In genomic region chr4:129057533-129058206, GRCm38 (mm10) we compare ENCODE assay signal across 7 mouse cellular contexts. TPM values are rescaled to one million over a fixed set of nuclear protein-coding genes. Genes with fewer than 3 reads are reported as not detected.
DNase-seq lines count a peak whose midpoint lies in the region; ATAC-seq lines count a peak whose summit lies in the region.

No protein-coding gene starts in this region.

- H3K36me3 ChIP-seq in embryonic facial prominence, embryonic 10.5 days (replicated peaks) = no peaks in the 10 kb centered on the region
- H3K36me3 ChIP-seq in limb, embryonic 11.5 days (ENCODE audit: control insufficient read depth, insufficient read depth, low read length) = no peaks in the 10 kb centered on the region
- H3K36me3 ChIP-seq in midbrain, embryonic 14.5 days (ENCODE audit: control insufficient read depth, insufficient read depth, low read length) = no peaks in the 10 kb centered on the region

- DNase-seq in adrenal gland, postnatal 10 days = peak; percentile 98
- DNase-seq in embryonic facial prominence, embryonic 10.5 days (ENCODE audit: low spot score) = peak; percentile 98
- peak; percentile 100 for DNase-seq in heart, adult 11 months
- peak; percentile 97 for DNase-seq in kidney, adult 18-20 months
- DNase-seq in limb, embryonic 11.5 days (ENCODE audit: low spot score) = peak; percentile 97
- DNase-seq in midbrain, embryonic 14.5 days = peak; percentile 100
- peak; percentile 95 to 98 for DNase-seq in spleen, adult 18-20 months

- H3K27ac ChIP-seq in embryonic facial prominence, embryonic 10.5 days (replicated peaks) = peak overlapping the region; percentile 93
- peak overlapping the region; percentile 73 for H3K27ac ChIP-seq in limb, embryonic 11.5 days (replicated peaks; ENCODE audit: low read depth, low read length)
- peak overlapping the region; percentile 95 for H3K27ac ChIP-seq in midbrain, embryonic 14.5 days (replicated peaks; ENCODE audit: low read depth, low read length)

- 3% methylated on average over 44 of the region's 44 CpGs for WGBS in embryonic facial prominence, embryonic 10.5 days
- 5% methylated on average over 34 of the region's 44 CpGs for WGBS in limb, embryonic 11.5 days
- 3% methylated on average over 44 of the region's 44 CpGs for WGBS in midbrain, embryonic 14.5 days

- 0 out of 2 replicates have a peak, but pooled peaks cover 4% of the 10 kb centered on the region for H3K27me3 ChIP-seq in embryonic facial prominence, embryonic 10.5 days (replicated peaks; ENCODE audit: low read depth, poor library complexity, severe bottlenecking)
- no peaks in the 10 kb centered on the region for H3K27me3 ChIP-seq in limb, embryonic 11.5 days (ENCODE audit: control insufficient read depth, insufficient read depth, low read length)
- H3K27me3 ChIP-seq in midbrain, embryonic 14.5 days (ENCODE audit: control insufficient read depth, insufficient read depth, low read length) = no peaks in the 10 kb centered on the region

- H3K4me1 ChIP-seq in embryonic facial prominence, embryonic 10.5 days = peaks cover 29% of the 10 kb centered on the region
- H3K4me1 ChIP-seq in limb, embryonic 11.5 days (ENCODE audit: control insufficient read depth, insufficient read depth, low read length) = peaks cover 10% of the 10 kb centered on the region
- H3K4me1 ChIP-seq in midbrain, embryonic 14.5 days (ENCODE audit: control insufficient read depth, insufficient read depth, low read length) = peaks cover 24% of the 10 kb centered on the region

- no peaks in the 10 kb centered on the region for H3K9me3 ChIP-seq in embryonic facial prominence, embryonic 10.5 days
- H3K9me3 ChIP-seq in limb, embryonic 11.5 days (ENCODE audit: control insufficient read depth, low read length) = no peaks in the 10 kb centered on the region
- no peaks in the 10 kb centered on the region for H3K9me3 ChIP-seq in midbrain, embryonic 14.5 days (ENCODE audit: control insufficient read depth, low read length)

- H3K4me3 ChIP-seq in embryonic facial prominence, embryonic 10.5 days = peak overlapping the region; percentile 91
- H3K4me3 ChIP-seq in limb, embryonic 11.5 days (ENCODE audit: low read depth, low read length) = peak overlapping the region; percentile 66
- H3K4me3 ChIP-seq in midbrain, embryonic 14.5 days (replicated peaks; ENCODE audit: low read depth, low read length) = peak overlapping the region; percentile 66

- H3K4me2 ChIP-seq in limb, embryonic 11.5 days (ENCODE audit: low read depth, severe bottlenecking) = peak overlapping the region; percentile 96
- H3K4me2 ChIP-seq in midbrain, embryonic 14.5 days (ENCODE audit: low read length) = peak overlapping the region; percentile 96

- peak; percentile 92 for ATAC-seq in limb, embryonic 11.5 days (ENCODE audit: insufficient number of reproducible peaks, low FRiP score, low TSS enrichment, low read depth)
- ATAC-seq in midbrain, embryonic 14.5 days (ENCODE audit: low FRiP score, low TSS enrichment) = peak; percentile 94

- peak overlapping the region; percentile 87 for H3K9ac ChIP-seq in limb, embryonic 11.5 days (ENCODE audit: low read length)
- H3K9ac ChIP-seq in midbrain, embryonic 14.5 days (replicated peaks; ENCODE audit: low read length) = peak overlapping the region; percentile 94

RNA-seq across cellular contexts. Expression of gene Rnf19b, which starts 0.4 kb away (rescaled TPM):
- 10 to 100 TPM; 23.6 to 25.1 TPM for total RNA-seq in adrenal gland, postnatal 10 days (2021)
- polyA plus RNA-seq in embryonic facial prominence, embryonic 10.5 days (2016; fragmentation: Nextera tagmentation; extraction: Ambion mirVana) = 7.9 and 8.4 TPM in 2 replicates
- 9.6 and 9.8 TPM in 2 replicates for polyA plus RNA-seq in limb, embryonic 11.5 days (2014; fragmentation: Nextera tagmentation; extraction: Ambion mirVana)
- 33.8 and 35.3 TPM in 2 replicates for polyA plus RNA-seq in midbrain, embryonic 14.5 days (2014; fragmentation: Nextera tagmentation; extraction: Ambion mirVana)

RNA-seq across cellular contexts. Expression of gene Tmem54, which starts 47.7 kb away (rescaled TPM):
- total RNA-seq in adrenal gland, postnatal 10 days (2021) = not detected
- polyA plus RNA-seq in embryonic facial prominence, embryonic 10.5 days (2016; fragmentation: Nextera tagmentation; extraction: Ambion mirVana) = 10.6 and 11.8 TPM in 2 replicates
- 4.3 and 4.6 TPM in 2 replicates for polyA plus RNA-seq in limb, embryonic 11.5 days (2014; fragmentation: Nextera tagmentation; extraction: Ambion mirVana)
- polyA plus RNA-seq in midbrain, embryonic 14.5 days (2014; fragmentation: Nextera tagmentation; extraction: Ambion mirVana) = not detected in 2 replicates

Comparison
In these comparisons a context has a peak if more than half of its experiments do, and no peak if none do; other contexts are left out.
1. Peak in every context shown above with its lines: DNase-seq, ATAC-seq, H3K4me3 ChIP-seq and H3K27ac ChIP-seq.